Mouse (Mus musculus) heart, postnatal 0 days (tissue): ENCODE results near the gene Ulk3. TPM values are rescaled to one million over a fixed set of nuclear protein-coding genes. Genes with fewer than 3 reads are reported as not detected.

Experiments
- ATAC-seq: fragments of 200-750 bp; cut with Nextera tagmentation; 2 replicates; pipeline ENCODE4 v1.8.0; 2017; ENCODE audit warnings: low read depth, moderate number of reproducible peaks, moderate library complexity; ENCODE audit not compliant: insufficient read depth
- DNase-seq: peaks from one replicate; pipeline ENCODE4 v3.0.0-alpha.2; 2016; ENCODE audit warnings: low spot score
- H3K27ac ChIP-seq: fragments of 300-500 bp; sonication (generic); 2 replicates; pipeline ENCODE4 v1.5.1; 2014; ENCODE audit warnings: low read depth, mild to moderate bottlenecking
- H3K27me3 ChIP-seq: fragments of 300-500 bp; sonication (generic); 2 replicates; pipeline ENCODE4 v1.6.1; 2014; ENCODE audit warnings: low read length, mixed read lengths; ENCODE audit not compliant: control insufficient read depth, insufficient read depth
- H3K36me3 ChIP-seq: fragments of 300-500 bp; sonication (generic); replicated peaks from 2 replicates; pipeline ENCODE4 v1.6.1; 2014; ENCODE audit warnings: low read length, mixed read lengths; ENCODE audit not compliant: control insufficient read depth, insufficient read depth
- H3K4me1 ChIP-seq: fragments of 300-500 bp; sonication (generic); 2 replicates; pipeline ENCODE4 v1.6.1; 2014; ENCODE audit warnings: antibody characterized with exemption; ENCODE audit not compliant: control insufficient read depth, insufficient read depth
- H3K4me2 ChIP-seq: fragments of 300-500 bp; sonication (generic); 2 replicates; pipeline ENCODE4 v1.6.1; 2014; ENCODE audit warnings: low read depth, mild to moderate bottlenecking, low read length, moderate library complexity
- H3K4me3 ChIP-seq: fragments of 300-500 bp; sonication (generic); 2 replicates; pipeline ENCODE4 v1.5.1; 2014; ENCODE audit warnings: low read depth, low read length
- H3K9ac ChIP-seq: fragments of 300-500 bp; sonication (generic); replicated peaks from 2 replicates; pipeline ENCODE4 v1.6.1; 2014; ENCODE audit warnings: low read depth, low read length, mixed read lengths
- H3K9me3 ChIP-seq: fragments of 300-500 bp; sonication (generic); replicated peaks from 2 replicates; pipeline ENCODE4 v1.6.1; 2016; ENCODE audit warnings: low read length; ENCODE audit not compliant: control insufficient read depth
- CTCF ChIP-seq: IDR thresholded peaks from 2 replicates; pipeline ENCODE4 v1.5.1; 2016; ENCODE audit warnings: antibody characterized with exemption, control low read depth, low read depth
- EP300 ChIP-seq: IDR thresholded peaks from 2 replicates; pipeline ENCODE4 v1.6.1; 2016; ENCODE audit warnings: antibody characterized with exemption, low read depth
- WGBS: fragments of 180-500 bp; shearing (Covaris S2); extraction: QIAGEN DNeasy Blood & Tissue Kit; methylation state at CpG from one replicate; pipeline ENCODE4 v1.1.7; 2014; 5-methylcytosine and 5-hydroxymethylcytosine counted together
- polyA plus RNA-seq: library from polyadenylated mRNA; unstranded; fragments of >200 nt; fragmentation: Nextera tagmentation; extraction: Ambion mirVana; gene quantifications from 2 replicates; pipeline ENCODE4 v1.2.1, GENCODE M21; 2015
- total RNA-seq: library from RNA; depleted of rRNA; stranded (reverse); fragments of >200 nt; gene quantifications from 2 replicates; pipeline ENCODE4 v1.2.3, GENCODE M21; 2014; ENCODE audit warnings: low replicate concordance

Gene Ulk3
- total and polyA plus RNA-seq, 2 experiments from 2014 or later, result 8.0 to 189 TPM

DNA sequence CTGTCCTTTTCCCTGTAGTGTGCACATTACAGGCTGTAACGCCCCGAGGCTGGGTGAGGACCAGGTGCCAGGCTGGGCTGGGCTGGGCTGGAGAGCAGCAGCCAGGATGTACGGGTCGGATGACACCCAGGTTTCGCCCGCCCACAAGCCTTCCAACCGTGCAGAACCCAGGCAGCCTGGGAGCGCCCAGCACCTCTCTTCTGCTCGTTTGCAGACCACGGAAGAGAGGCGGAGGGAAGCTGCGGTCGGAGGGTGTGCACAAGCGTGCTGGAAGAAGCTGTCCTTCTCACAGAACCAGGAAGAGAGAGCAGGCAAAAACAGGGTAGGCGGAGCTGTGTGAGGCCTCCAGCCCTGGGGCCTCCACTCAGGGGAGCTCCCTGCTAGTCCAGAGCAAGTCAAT, 51.1 kb downstream of the Ulk3 start:
- TF ChIP-seq CTCF, result no peak
- TF ChIP-seq EP300, result no peak
- no peaks in the 10 kb centered on the region for H3K36me3 ChIP-seq
- no peaks in the 10 kb centered on the region for H3K9me3 ChIP-seq
- ATAC-seq (no peak), DNase-seq (peak; percentile 30)
- 10% methylated on average over 15 of the region's 15 CpGs for WGBS
- no peaks in the 10 kb centered on the region for H3K27me3 ChIP-seq
- H3K4me2 ChIP-seq, result peak overlapping the region; percentile 51
- peaks cover 69% of the 10 kb centered on the region for H3K4me1 ChIP-seq
- peak overlapping the region; percentile 12; the same call in 1 of the 2 replicates for H3K9ac ChIP-seq
- H3K27ac ChIP-seq, result peak overlapping the region; percentile 86
- H3K4me3 ChIP-seq, result no peak overlapping the region

GRCm38 (mm10) chr9:57641022-57641421, 51.8 kb downstream of the Ulk3 start:
- Histone ChIP-seq H3K9ac (no peak overlapping the region), H3K9me3 (no peaks in the 10 kb centered on the region), H3K4me3 (no peak overlapping the region), H3K4me1 (peaks cover 74% of the 10 kb centered on the region), H3K36me3 (no peaks in the 10 kb centered on the region), H3K27ac (peak overlapping the region; percentile 86; the same call in 1 of the 2 replicates), H3K4me2 (peak overlapping the region; percentile 51; the same call in 1 of the 2 replicates), H3K27me3 (no peaks in the 10 kb centered on the region)
- no peak for DNase-seq
- no peak for ATAC-seq
- WGBS, result 33% methylated on average over 1 of the region's 1 CpGs
- TF ChIP-seq CTCF, result no peak
- TF ChIP-seq EP300, result no peak

- H3K4me1 ChIP-seq, result peaks cover 69% of the 10 kb centered on the region
- 82% methylated on average over 13 of the region's 13 CpGs for WGBS
- no peaks in the 10 kb centered on the region for H3K27me3 ChIP-seq
- H3K27ac ChIP-seq, result no peak overlapping the region
- no peak overlapping the region for H3K9ac ChIP-seq
- no peaks in the 10 kb centered on the region for H3K36me3 ChIP-seq
- H3K4me2 ChIP-seq, result no peak overlapping the region
- ATAC-seq, result no peak
- H3K9me3 ChIP-seq, result no peaks in the 10 kb centered on the region
- no peak for DNase-seq
- TF ChIP-seq EP300 (no peak), CTCF (no peak)
- no peak overlapping the region for H3K4me3 ChIP-seq
These were observed 52.7 kb downstream of the Ulk3 start for GRCm38 (mm10) chr9:57641775-57642550.

DNA sequence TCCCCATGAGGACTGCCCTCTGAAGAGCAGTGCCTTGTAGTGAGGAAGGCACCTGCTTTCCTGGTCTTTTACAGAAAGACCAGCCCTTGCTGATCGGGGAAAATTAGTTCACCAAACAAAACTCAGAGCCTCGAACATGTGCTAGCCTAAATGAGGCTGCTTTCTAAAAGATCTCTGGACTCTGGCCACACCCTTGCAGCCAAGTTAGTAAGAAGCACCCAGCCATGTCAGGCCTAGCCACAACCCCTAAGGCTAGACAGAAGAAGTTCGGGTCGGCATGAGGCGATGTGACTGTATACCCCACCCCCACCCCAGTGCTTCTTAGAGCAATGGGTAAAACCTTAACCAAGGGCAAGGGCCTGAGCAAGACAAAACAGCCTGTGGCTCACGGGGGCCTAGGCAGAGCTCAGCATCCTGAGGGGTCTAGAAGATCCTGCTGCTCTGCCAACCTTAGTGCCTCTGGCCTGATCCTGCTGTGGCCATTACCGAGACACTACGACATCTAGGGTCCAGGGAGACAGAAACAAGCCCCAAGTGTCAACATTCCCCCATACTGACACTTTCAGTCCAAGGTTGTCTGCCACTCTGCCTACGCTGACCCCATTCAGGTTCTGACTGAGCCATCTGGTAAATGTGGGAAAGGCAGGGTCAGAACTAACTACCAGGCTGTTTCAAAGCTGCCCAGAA, 54.1 kb downstream of the Ulk3 start:
- TF ChIP-seq EP300, result no peak
- no peak for TF ChIP-seq CTCF
- peak overlapping the region; percentile 95; the same call in 1 of the 2 replicates for H3K9ac ChIP-seq
- WGBS, result 68% methylated on average over 9 of the region's 9 CpGs
- DNase-seq, result no peak
- peaks cover 55% of the 10 kb centered on the region for H3K4me1 ChIP-seq
- H3K27ac ChIP-seq, result no peak overlapping the region
- no peak for ATAC-seq
- no peaks in the 10 kb centered on the region for H3K36me3 ChIP-seq
- H3K4me2 ChIP-seq, result peak overlapping the region; percentile 90
- no peaks in the 10 kb centered on the region for H3K9me3 ChIP-seq
- H3K4me3 ChIP-seq, result peak overlapping the region; percentile 90
- no peaks in the 10 kb centered on the region for H3K27me3 ChIP-seq

GRCm38 (mm10) chr9:57643856-57644180, 54.6 kb downstream of the Ulk3 start:
- Histone ChIP-seq H3K36me3 (no peaks in the 10 kb centered on the region), H3K4me3 (peak overlapping the region; percentile 90), H3K9me3 (no peaks in the 10 kb centered on the region), H3K4me2 (peak overlapping the region; percentile 90), H3K9ac (peak overlapping the region; percentile 95), H3K27ac (no peak overlapping the region), H3K4me1 (peaks cover 50% of the 10 kb centered on the region), H3K27me3 (no peaks in the 10 kb centered on the region)
- DNase-seq (no peak), ATAC-seq (no peak)
- no peak for TF ChIP-seq CTCF
- no peak for TF ChIP-seq EP300
- 59% methylated on average over 7 of the region's 7 CpGs for WGBS
